Mouse (Mus musculus): Measurements from ENCODE around the gene Hgd. TPM values are rescaled to one million over a fixed set of nuclear protein-coding genes. Genes with fewer than 3 reads are reported as not detected.

The Hgd gene
- polyA plus RNA-seq, 1 experiment from 2014 or later: 0.72 TPM

- Histone ChIP-seq H3K4me3 (ENCODE audit: low read depth, low read length) (peak within 1 kb of the TSS; percentile 55), H3K36me3 (ENCODE audit: control insufficient read depth, insufficient read depth, low read length) (no peaks in the 10 kb centered on the region), H3K9me3 (replicated peaks; ENCODE audit: control insufficient read depth, low read length) (no peaks in the 10 kb centered on the region), H3K27ac (ENCODE audit: low read depth, low read length) (peak within 1 kb of the TSS; percentile 75), H3K4me1 (ENCODE audit: control insufficient read depth, insufficient read depth, low read length) (peaks cover 14% of the 10 kb centered on the region), H3K9ac (ENCODE audit: low read depth, low read length) (peak within 1 kb of the TSS; percentile 86), H3K27me3 (ENCODE audit: control insufficient read depth, insufficient read depth, low read length) (no peaks in the 10 kb centered on the region), H3K4me2 (peak within 1 kb of the TSS; percentile 77)
- ATAC-seq (replicated peaks; ENCODE audit: insufficient number of reproducible peaks, low FRiP score, low TSS enrichment): peak; percentile 94
- under 1% methylated on average over 52 of the region's 58 CpGs for WGBS (ENCODE audit: insufficient replicate concordance)
Measured at GRCm38 (mm10) chr16:37653731-37654657, 74.0 kb downstream of the Hgd start, which contains the start of gene Ndufb4. Gene Ndufb4, minus strand, starts transcription at chr16:37654453.

- Histone ChIP-seq H3K27ac (ENCODE audit: low read depth, low read length) (peak overlapping the region; percentile 60), H3K4me2 (peak overlapping the region; percentile 46), H3K4me1 (ENCODE audit: control insufficient read depth, insufficient read depth, low read length) (peaks cover 14% of the 10 kb centered on the region), H3K4me3 (ENCODE audit: low read depth, low read length) (no peak overlapping the region), H3K9me3 (replicated peaks; ENCODE audit: control insufficient read depth, low read length) (no peaks in the 10 kb centered on the region), H3K36me3 (ENCODE audit: control insufficient read depth, insufficient read depth, low read length) (no peaks in the 10 kb centered on the region), H3K9ac (ENCODE audit: low read depth, low read length) (no peak overlapping the region), H3K27me3 (ENCODE audit: control insufficient read depth, insufficient read depth, low read length) (no peaks in the 10 kb centered on the region)
- WGBS (ENCODE audit: insufficient replicate concordance): 56% methylated on average over 4 of the region's 4 CpGs
- ATAC-seq (replicated peaks; ENCODE audit: insufficient number of reproducible peaks, low FRiP score, low TSS enrichment): no peak
Measured at GRCm38 (mm10) chr16:37654831-37655455, 75.0 kb downstream of the Hgd start.

GRCm38 (mm10) chr16:37655756-37656347 is 75.9 kb downstream of the Hgd start:
- H3K27me3 ChIP-seq (ENCODE audit: control insufficient read depth, insufficient read depth, low read length): no peaks in the 10 kb centered on the region
- no peak overlapping the region for H3K4me2 ChIP-seq
- 21% methylated on average over 4 of the region's 4 CpGs for WGBS (ENCODE audit: insufficient replicate concordance)
- no peaks in the 10 kb centered on the region for H3K36me3 ChIP-seq (ENCODE audit: control insufficient read depth, insufficient read depth, low read length)
- H3K9me3 ChIP-seq (replicated peaks; ENCODE audit: control insufficient read depth, low read length): no peaks in the 10 kb centered on the region
- H3K9ac ChIP-seq (ENCODE audit: low read depth, low read length): no peak overlapping the region
- peaks cover 14% of the 10 kb centered on the region for H3K4me1 ChIP-seq (ENCODE audit: control insufficient read depth, insufficient read depth, low read length)
- peak overlapping the region; percentile 62 for H3K27ac ChIP-seq (ENCODE audit: low read depth, low read length)
- H3K4me3 ChIP-seq (ENCODE audit: low read depth, low read length): no peak overlapping the region
- no peak for ATAC-seq (replicated peaks; ENCODE audit: insufficient number of reproducible peaks, low FRiP score, low TSS enrichment)

GRCm38 (mm10) chr16:37656796-37657195 is 76.8 kb downstream of the Hgd start:
- Histone ChIP-seq H3K9me3 (replicated peaks; ENCODE audit: control insufficient read depth, low read length) (no peaks in the 10 kb centered on the region), H3K4me3 (ENCODE audit: low read depth, low read length) (no peak overlapping the region), H3K27me3 (ENCODE audit: control insufficient read depth, insufficient read depth, low read length) (no peaks in the 10 kb centered on the region), H3K9ac (ENCODE audit: low read depth, low read length) (no peak overlapping the region), H3K4me2 (no peak overlapping the region), H3K4me1 (ENCODE audit: control insufficient read depth, insufficient read depth, low read length) (peaks cover 14% of the 10 kb centered on the region), H3K36me3 (ENCODE audit: control insufficient read depth, insufficient read depth, low read length) (no peaks in the 10 kb centered on the region), H3K27ac (ENCODE audit: low read depth, low read length) (no peak overlapping the region)
- 75% methylated on average over 7 of the region's 7 CpGs for WGBS (ENCODE audit: insufficient replicate concordance)
- ATAC-seq (replicated peaks; ENCODE audit: insufficient number of reproducible peaks, low FRiP score, low TSS enrichment): no peak

GRCm38 (mm10) chr16:37663643-37664459 is 83.9 kb downstream of the Hgd start:
- 72% methylated on average over 9 of the region's 9 CpGs for WGBS (ENCODE audit: insufficient replicate concordance)
- Histone ChIP-seq H3K9ac (ENCODE audit: low read depth, low read length) (no peak overlapping the region), H3K4me3 (ENCODE audit: low read depth, low read length) (no peak overlapping the region), H3K4me1 (ENCODE audit: control insufficient read depth, insufficient read depth, low read length) (no peaks in the 10 kb centered on the region), H3K27ac (ENCODE audit: low read depth, low read length) (no peak overlapping the region), H3K27me3 (ENCODE audit: control insufficient read depth, insufficient read depth, low read length) (no peaks in the 10 kb centered on the region), H3K9me3 (replicated peaks; ENCODE audit: control insufficient read depth, low read length) (no peaks in the 10 kb centered on the region), H3K4me2 (no peak overlapping the region), H3K36me3 (ENCODE audit: control insufficient read depth, insufficient read depth, low read length) (no peaks in the 10 kb centered on the region)
- ATAC-seq (replicated peaks; ENCODE audit: insufficient number of reproducible peaks, low FRiP score, low TSS enrichment): no peak

GRCm38 (mm10) chr16:37665394-37665935 is 85.5 kb downstream of the Hgd start:
- H3K4me2 ChIP-seq: no peak overlapping the region
- no peak for ATAC-seq (replicated peaks; ENCODE audit: insufficient number of reproducible peaks, low FRiP score, low TSS enrichment)
- no peaks in the 10 kb centered on the region for H3K4me1 ChIP-seq (ENCODE audit: control insufficient read depth, insufficient read depth, low read length)
- no peaks in the 10 kb centered on the region for H3K27me3 ChIP-seq (ENCODE audit: control insufficient read depth, insufficient read depth, low read length)
- WGBS (ENCODE audit: insufficient replicate concordance): 64% methylated on average over 5 of the region's 5 CpGs
- H3K36me3 ChIP-seq (ENCODE audit: control insufficient read depth, insufficient read depth, low read length): no peaks in the 10 kb centered on the region
- H3K27ac ChIP-seq (ENCODE audit: low read depth, low read length): no peak overlapping the region
- no peak overlapping the region for H3K9ac ChIP-seq (ENCODE audit: low read depth, low read length)
- H3K4me3 ChIP-seq (ENCODE audit: low read depth, low read length): no peak overlapping the region
- H3K9me3 ChIP-seq (replicated peaks; ENCODE audit: control insufficient read depth, low read length): no peaks in the 10 kb centered on the region

- H3K4me3 ChIP-seq (ENCODE audit: low read depth, low read length): no peak overlapping the region
- no peak for ATAC-seq (replicated peaks; ENCODE audit: insufficient number of reproducible peaks, low FRiP score, low TSS enrichment)
- no peaks in the 10 kb centered on the region for H3K9me3 ChIP-seq (replicated peaks; ENCODE audit: control insufficient read depth, low read length)
- no peak overlapping the region for H3K4me2 ChIP-seq
- 32% methylated on average over 4 of the region's 4 CpGs for WGBS (ENCODE audit: insufficient replicate concordance)
- H3K36me3 ChIP-seq (ENCODE audit: control insufficient read depth, insufficient read depth, low read length): no peaks in the 10 kb centered on the region
- H3K27me3 ChIP-seq (ENCODE audit: control insufficient read depth, insufficient read depth, low read length): no peaks in the 10 kb centered on the region
- H3K9ac ChIP-seq (ENCODE audit: low read depth, low read length): no peak overlapping the region
- no peaks in the 10 kb centered on the region for H3K4me1 ChIP-seq (ENCODE audit: control insufficient read depth, insufficient read depth, low read length)
- H3K27ac ChIP-seq (ENCODE audit: low read depth, low read length): no peak overlapping the region
Measured at GRCm38 (mm10) chr16:37670666-37671283, 90.8 kb downstream of the Hgd start.
